Mouse (Mus musculus) fat pad, adult 2 months (tissue): ENCODE data around the gene Enkur.

Source experiments
- DNase-seq: peaks from one replicate; pipeline ENCODE4 v3.0.0-alpha.2; 2011; ENCODE audit warnings: low read depth, low spot score; ENCODE audit errors: extremely low read depth

Enkur gene

GRCm38 (mm10) chr2:21191232-21191631 is 13.9 kb downstream of the Enkur start:
- DNase-seq = no peak

DNA sequence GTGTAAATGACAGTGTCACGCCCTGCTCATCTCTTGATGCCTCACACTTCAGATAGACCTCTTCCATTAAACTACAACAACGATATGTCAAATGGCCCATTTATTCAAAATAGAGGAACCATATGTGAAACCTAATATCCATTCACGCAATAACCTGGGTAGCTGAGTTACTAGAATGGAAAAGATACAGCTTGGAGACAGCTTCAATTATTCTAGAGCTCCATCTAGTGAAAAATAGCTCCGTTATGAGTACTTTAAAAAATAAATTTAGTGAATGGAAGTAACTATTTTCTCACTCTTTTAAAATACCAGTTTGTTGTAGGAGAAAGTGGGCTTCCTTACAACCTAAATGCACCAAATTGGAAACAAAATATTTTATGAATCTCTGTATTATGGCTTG is 16.6 kb downstream of the Enkur start:
- no peak for DNase-seq

DNA sequence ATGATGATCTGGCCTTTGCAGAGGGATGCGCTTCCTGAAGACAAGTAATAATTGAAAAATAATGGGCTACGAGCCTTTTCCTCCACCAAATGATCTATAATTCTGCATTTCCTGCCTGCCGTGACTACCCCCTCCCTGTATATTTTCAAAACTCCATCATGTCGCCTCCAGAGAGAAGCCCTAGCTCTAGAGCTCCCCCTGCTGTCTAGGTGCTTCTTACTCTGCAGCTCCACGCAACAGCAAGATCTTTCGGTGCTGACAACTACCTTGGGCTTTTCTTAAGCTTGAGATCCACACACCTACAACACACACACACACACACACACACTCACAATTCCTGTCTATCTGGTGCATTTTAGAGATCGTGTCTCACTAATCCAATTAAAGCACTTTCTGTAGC is 17.6 kb downstream of the Enkur start:
- no peak for DNase-seq

DNA sequence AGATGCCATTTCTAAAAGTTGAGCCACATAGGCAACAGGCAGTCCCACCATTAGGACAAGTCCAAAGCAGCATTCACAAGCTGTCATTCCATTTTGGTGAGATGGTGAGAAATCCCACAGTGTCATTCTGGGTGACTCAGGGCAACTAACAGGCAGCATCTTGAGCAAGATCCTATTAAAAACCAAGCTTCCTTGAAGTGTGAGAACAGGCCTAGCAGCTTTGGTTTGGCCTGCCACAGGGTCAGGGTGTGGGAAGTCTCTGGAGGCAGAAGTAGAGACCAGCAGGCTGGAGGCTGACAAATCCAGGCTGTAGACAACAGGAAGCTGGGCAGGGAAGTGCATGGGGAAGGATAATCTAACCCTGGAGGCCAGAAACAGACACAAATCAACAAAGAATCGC is 22.4 kb downstream of the Enkur start:
- DNase-seq = no peak

GRCm38 (mm10) chr2:21179136-21179535 is 26.0 kb downstream of the Enkur start:
- DNase-seq = no peak

DNA sequence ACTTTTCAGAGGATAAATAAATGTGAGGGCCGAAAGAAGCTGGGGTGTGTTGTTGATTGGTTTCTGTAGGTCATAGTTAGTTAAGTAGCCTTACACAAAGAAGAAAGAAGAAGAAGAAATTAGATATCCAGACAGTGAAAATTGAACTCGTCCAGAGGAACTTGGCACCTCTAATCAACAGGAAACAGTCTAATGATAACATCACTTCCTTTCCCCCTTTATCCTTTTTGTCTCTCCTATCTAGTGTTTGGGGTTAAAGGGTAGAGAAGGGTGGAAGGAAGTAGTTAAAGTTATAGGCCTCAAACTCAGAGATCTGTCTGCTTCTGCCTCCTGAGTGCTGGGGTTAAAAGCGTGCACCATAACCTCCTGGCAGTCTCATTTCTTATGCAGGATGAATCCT is 32.4 kb downstream of the Enkur start:
- no peak for DNase-seq

- no peak for DNase-seq
Observed at GRCm38 (mm10) chr2:21167916-21168315, 37.2 kb downstream of the Enkur start.

- no peak for DNase-seq
Observed at GRCm38 (mm10) chr2:21164296-21164695, 40.9 kb downstream of the Enkur start.

GRCm38 (mm10) chr2:21153469-21153868 is 51.7 kb downstream of the Enkur start:
- DNase-seq = no peak

GRCm38 (mm10) chr2:21147169-21147568 is 58.0 kb downstream of the Enkur start:
- no peak for DNase-seq

- DNase-seq = no peak
Observed at GRCm38 (mm10) chr2:21146486-21146885, 58.7 kb downstream of the Enkur start.

DNA sequence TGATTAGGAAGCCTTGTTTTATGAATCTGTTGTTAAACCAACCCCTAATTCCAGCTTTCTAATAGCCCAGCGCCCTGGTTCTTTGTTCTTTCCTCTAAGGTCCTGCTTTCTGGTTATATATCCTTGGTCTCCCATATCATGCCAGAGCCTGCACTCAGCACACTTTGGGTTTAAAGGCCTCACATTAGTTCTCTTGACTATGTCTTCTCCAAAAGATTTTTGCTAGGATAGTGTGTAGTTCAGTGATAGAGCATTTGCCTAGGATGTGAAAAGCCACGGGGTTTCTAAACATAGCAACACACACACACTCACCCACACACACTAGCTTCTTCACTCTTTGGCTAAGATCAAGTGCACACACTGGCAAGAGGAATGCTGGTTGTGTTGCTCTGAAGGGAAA is 62.5 kb downstream of the Enkur start:
- no peak for DNase-seq

DNA sequence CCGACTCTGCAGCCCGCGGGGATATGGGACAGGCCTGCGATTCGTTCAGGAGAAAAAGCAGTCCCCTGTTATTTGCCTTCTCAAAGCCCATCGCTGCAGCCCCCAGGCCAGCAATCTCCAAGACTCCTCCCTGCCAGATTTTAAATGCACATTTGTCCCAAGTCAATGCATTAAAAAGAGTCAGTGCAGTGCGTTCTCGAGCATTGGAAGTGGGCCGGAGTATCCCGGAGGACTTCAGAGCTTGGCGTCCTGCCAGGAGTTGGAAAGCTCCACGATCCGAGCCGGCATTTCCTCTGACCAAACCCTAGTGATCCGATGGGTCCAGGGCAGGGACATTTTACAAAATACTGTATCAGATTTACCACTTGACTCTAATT is 63.0 kb downstream of the Enkur start:
- DNase-seq = no peak

DNA sequence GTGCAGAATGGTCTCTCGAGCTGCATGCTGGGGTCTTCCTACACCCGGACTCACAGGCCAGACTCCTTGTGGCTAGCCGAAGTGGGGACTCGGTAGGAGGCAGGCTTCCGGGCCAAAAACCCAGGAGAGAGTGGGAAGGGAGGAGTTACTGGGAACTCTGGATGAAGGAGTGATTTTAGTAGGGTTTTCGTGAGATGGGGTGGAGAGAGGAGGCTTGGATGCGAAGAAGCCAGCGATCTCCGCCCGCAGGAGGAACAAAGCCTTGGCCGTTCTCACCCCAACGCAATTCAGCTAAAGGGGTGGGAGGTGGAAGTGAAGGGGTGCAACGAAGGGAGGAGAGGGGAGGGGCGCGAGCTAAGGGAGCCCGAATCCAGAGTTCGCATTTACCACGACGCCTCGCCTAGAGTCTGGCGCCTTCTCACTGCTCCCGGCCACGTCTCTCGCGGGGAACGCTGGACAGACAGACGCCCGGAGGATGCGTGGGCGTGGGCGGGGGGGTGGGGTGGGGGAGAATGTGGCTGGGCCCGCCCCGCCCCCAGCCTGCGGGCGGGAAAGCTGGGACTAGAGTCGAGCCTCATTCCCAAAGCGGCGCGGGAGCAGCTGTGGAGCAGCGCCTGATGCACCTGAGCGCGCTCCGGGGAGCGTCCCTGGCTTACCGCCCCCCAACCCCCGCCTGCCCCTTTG is 63.5 kb downstream of the Enkur start:
- no peak for DNase-seq

DNA sequence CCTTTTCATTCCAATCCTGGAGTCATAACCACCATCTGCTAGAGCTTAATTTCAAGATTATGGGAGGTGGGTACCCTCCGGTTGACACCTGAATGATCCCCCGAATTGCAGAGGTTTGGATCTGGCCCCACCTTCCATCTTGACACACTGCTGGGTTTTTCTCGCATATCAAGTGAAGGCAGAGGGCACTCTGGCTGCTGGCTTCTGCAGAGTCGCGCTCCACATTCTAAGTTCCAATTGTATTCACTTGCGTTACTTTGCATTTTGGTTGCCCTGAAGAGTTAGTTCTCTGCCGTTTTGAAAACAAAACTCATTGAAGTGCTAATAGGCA is 64.0 kb downstream of the Enkur start:
- no peak for DNase-seq
